Mouse (Mus musculus) neutrophil, adult 83 days (primary cell): ENCODE results near the gene Fam76b. TPM values are rescaled to one million over a fixed set of nuclear protein-coding genes. Genes with fewer than 3 reads are reported as not detected.

Source experiments
- total RNA-seq, 2 experiments: library from RNA; stranded (reverse); gene quantifications; one replicate each; pipeline ENCODE4 v1.2.4; 2023

Gene Fam76b
- total RNA-seq: 10 to 100 TPM; 36.1 to 38.6 TPM

DNA sequence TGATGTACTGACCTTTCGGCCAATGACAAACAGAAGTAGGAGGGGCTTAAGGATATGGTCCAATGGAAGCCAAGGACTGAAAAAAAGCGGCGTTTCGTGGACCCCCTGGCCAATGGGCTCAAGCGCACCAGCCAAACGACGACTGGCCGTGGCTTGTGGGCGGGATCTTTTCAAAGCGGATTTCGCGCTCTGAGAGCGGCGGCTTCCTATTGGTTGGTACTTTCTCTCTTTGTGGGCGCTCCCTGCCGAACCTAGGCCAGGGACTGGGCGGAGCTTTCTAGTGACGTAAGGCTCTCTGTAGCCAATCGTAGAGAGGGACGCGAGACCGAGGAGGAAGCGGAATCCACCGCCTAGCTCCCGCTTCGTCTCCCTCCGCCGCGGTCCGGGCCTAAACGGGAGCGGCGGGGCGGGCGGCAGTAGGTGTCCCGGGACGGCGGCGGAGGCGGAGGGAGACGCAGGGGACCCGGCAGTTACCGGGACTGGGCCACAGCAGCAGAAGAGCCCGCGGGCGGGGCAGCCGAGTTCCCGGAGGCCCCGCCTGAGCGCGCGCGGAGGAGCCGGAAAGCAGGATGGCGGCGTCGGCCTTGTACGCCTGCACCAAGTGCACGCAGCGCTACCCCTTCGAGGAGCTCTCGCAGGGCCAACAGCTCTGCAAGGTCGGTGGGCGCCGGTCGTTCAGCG lies at the start of gene Fam76b:
Gene Fam76b, plus strand, starts transcription at position 311 of the 681 bp plus-strand sequence.

DNA sequence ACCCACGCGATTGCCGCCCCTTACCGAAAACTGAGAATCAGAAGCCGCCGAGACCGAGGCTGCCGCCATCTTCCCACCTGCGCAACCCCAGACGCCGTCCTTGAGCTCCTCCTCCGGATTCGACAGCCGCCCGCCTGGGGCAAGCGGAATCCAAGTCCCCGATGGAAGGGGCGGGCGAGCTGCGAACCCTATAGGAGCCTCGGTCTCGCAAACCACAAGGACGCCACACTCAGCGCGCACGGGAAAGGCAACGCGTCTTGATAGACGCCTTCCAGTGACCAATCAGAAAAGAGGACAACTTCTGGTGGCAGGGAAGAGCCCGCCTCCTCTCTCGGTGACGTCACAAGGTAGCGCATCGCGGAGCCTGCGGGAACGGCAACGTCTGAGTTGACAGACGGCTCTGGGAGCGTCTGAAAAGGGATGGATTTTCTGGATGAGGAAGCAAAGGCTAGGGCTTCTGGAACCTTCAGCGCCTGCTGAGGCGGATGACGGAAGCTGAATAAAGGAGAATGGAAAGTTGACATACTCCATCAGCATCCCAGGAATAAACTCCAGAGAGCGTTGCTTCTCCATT lies 597 bp upstream of the Fam76b start, which contains the start of gene Cep57:
Gene Cep57, minus strand, starts transcription at position 276 of the 574 bp plus-strand sequence.

Other genes with a start within 250 kb of the Fam76b start
- gene Mtmr2, start 79.3 kb upstream of the Fam76b start, total RNA-seq: 10 to 100 TPM; 26.3 to 33.0 TPM
- 10 to 100 TPM; 30.3 to 31.3 TPM for gene Cep57, start 609 bp upstream of the Fam76b start, total RNA-seq